Mouse (Mus musculus) thymus, adult 2 months (tissue): ENCODE results near the gene Rock2.

Source experiments
- CTCF ChIP-seq: fragments of 200-500 bp; IDR thresholded peaks from 2 replicates; pipeline ENCODE4 v1.5.1; 2012; ENCODE audit warnings: mild to moderate bottlenecking, control low read depth, low read length, moderate library complexity, borderline replicate concordance; ENCODE audit not compliant: control insufficient read depth, poor library complexity, insufficient read depth; ENCODE audit errors: extremely low read depth
- POLR2A ChIP-seq: fragments of 200-500 bp; IDR thresholded peaks from 2 replicates; pipeline ENCODE4 v1.6.1; 2012; ENCODE audit warnings: mild to moderate bottlenecking, low read length, control low read depth, moderate library complexity; ENCODE audit not compliant: control insufficient read depth, poor library complexity, insufficient read depth; ENCODE audit errors: extremely low read depth

DNA sequence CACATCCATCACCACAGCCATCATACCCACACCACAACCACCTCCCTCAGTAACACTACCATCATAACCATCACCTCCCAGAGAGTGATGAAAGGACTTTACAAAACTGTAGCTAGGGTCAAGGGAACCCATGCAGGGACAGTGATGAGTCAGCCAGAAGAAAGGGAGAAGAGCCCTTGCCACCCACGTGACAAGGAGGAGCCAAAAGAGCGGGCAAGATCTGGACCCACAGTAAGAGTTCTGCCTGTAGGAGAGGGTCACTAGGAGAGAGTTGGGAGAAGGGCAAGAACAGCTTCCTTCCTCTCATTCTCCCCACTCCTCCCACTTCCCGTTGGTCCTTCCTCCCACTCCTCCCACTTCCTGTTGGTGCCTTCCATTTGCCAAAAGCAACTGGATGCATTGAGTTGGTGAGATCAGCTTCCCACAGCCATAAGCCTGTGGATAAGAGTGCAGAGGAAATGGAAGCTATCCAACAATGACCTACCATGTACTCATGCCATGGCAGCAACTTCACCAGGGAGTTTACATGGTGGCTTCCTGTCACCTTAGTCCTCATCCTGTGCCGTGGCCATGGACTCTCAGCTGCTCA is 47.4 kb upstream of the Rock2 start:
- TF ChIP-seq POLR2A = no peak
- no peak for TF ChIP-seq CTCF
